Mouse (Mus musculus): ENCODE measurements around the gene Lcn2. TPM values are rescaled to one million over a fixed set of nuclear protein-coding genes. Genes with fewer than 3 reads are reported as not detected.
A peak's percentile ranks its signal among the peaks of the same experiment; 100 is the strongest.

The Lcn2 gene
- polyA plus RNA-seq, 2 experiments = 1.3 to 2.8 TPM

DNA sequence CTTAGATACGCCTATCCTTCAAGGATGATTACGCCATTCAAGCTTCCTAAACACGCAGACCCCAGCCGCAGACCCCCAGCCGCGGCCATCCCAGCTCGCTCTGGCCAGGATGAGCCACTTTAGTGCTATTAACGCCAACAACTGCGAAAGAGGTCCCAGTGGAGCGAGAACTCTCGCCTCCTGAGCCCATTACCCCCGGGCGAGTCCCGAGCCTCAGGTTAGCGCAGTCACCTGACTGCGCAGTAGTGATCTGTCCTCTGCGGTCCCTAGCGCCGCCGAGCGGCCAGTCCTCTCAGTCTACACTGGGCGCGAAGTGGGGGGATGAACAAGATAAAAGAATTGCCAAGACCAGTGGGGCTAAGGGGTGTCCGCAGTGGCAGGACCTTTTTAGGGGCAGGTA is 26.6 kb downstream of the Lcn2 start:
- TF ChIP-seq POLR2A (IDR thresholded peaks at IDR 0.05; ENCODE audit: borderline replicate concordance, extremely low read depth, insufficient read depth, insufficient read length) = no peak
- Histone ChIP-seq H3K36me3 (ENCODE audit: control insufficient read depth, insufficient read depth, low read length) (peaks cover 17% of the 10 kb centered on the region), H3K4me3 (replicated peaks; ENCODE audit: low read length) (peak overlapping the region; percentile 30), H3K4me2 (replicated peaks; ENCODE audit: low read depth, low read length, severe bottlenecking) (peak overlapping the region; percentile 58), H3K4me1 (ENCODE audit: control insufficient read depth, insufficient read depth, low read length) (peaks cover 17% of the 10 kb centered on the region), H3K27ac (replicated peaks; ENCODE audit: low read depth, low read length) (no peak overlapping the region), H3K9ac (ENCODE audit: low read depth, low read length, severe bottlenecking) (peak overlapping the region; percentile 38), H3K27me3 (ENCODE audit: control insufficient read depth, insufficient read depth, low read length) (no peaks in the 10 kb centered on the region), H3K9me3 (ENCODE audit: control insufficient read depth, low read length) (no peaks in the 10 kb centered on the region)
- WGBS = 2% methylated on average over 24 of the region's 24 CpGs
- ATAC-seq (ENCODE audit: low FRiP score, low read depth) (peak; percentile 48; the same call in 1 of the 2 replicates), DNase-seq (ENCODE audit: low spot score) (peak; percentile 54)

DNA sequence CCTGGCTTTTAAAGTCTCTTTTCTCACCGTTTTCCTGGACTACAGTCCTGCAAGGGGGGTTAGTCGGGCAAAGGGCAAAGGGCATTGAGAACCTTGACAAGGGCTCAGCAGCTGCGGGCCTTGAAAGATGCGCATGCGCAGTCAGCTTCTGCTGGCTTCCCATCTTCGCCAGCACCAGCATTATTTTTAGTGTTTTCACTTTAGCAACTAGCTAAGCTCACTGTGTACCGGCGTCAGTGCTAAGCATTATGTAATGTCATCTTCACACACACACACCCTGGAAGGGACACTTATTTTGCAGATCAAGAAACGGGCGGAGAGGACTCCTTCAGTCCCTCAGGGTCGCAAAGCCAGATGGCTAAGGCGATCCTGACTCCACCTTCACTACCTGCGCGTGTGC is 27.3 kb downstream of the Lcn2 start:
- WGBS = 6% methylated on average over 14 of the region's 14 CpGs
- H3K27ac ChIP-seq (replicated peaks; ENCODE audit: low read depth, low read length) = no peak overlapping the region
- no peak for TF ChIP-seq POLR2A (IDR thresholded peaks at IDR 0.05; ENCODE audit: borderline replicate concordance, extremely low read depth, insufficient read depth, insufficient read length)
- H3K27me3 ChIP-seq (ENCODE audit: control insufficient read depth, insufficient read depth, low read length) = no peaks in the 10 kb centered on the region
- peaks cover 11% of the 10 kb centered on the region for H3K36me3 ChIP-seq (ENCODE audit: control insufficient read depth, insufficient read depth, low read length)
- H3K4me1 ChIP-seq (ENCODE audit: control insufficient read depth, insufficient read depth, low read length) = peaks cover 17% of the 10 kb centered on the region
- ATAC-seq (ENCODE audit: low FRiP score, low read depth) (no peak), DNase-seq (ENCODE audit: low spot score) (peak; percentile 50)
- peak overlapping the region; percentile 30 for H3K4me3 ChIP-seq (replicated peaks; ENCODE audit: low read length)
- no peaks in the 10 kb centered on the region for H3K9me3 ChIP-seq (ENCODE audit: control insufficient read depth, low read length)
- H3K9ac ChIP-seq (ENCODE audit: low read depth, low read length, severe bottlenecking) = no peak overlapping the region
- H3K4me2 ChIP-seq (replicated peaks; ENCODE audit: low read depth, low read length, severe bottlenecking) = peak overlapping the region; percentile 58

DNA sequence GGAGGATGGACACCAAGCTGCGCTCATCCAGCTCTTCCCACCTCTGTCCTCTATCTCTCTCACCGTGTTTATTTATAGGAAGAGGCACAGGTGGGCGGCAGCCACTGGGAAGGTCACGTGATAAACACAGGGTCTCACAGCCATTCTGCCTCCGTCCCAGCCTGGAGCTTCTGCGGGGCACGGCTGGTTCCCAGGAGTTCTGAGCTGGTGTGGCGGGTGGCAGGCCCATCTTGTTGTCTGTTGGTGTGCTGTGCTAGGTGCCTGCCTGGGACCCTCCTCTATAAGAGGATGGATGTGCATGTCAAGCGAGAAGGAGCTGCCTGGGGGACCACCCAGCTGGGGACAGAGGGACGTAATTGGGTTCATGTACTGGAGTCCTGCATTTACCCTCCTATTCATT is 29.7 kb downstream of the Lcn2 start:
- Histone ChIP-seq H3K4me2 (replicated peaks; ENCODE audit: low read depth, low read length, severe bottlenecking) (no peak overlapping the region), H3K4me3 (replicated peaks; ENCODE audit: low read length) (no peak overlapping the region), H3K9me3 (ENCODE audit: control insufficient read depth, low read length) (no peaks in the 10 kb centered on the region), H3K27me3 (ENCODE audit: control insufficient read depth, insufficient read depth, low read length) (no peaks in the 10 kb centered on the region), H3K36me3 (ENCODE audit: control insufficient read depth, insufficient read depth, low read length) (no peaks in the 10 kb centered on the region), H3K4me1 (ENCODE audit: control insufficient read depth, insufficient read depth, low read length) (peaks cover 12% of the 10 kb centered on the region), H3K9ac (ENCODE audit: low read depth, low read length, severe bottlenecking) (no peak overlapping the region), H3K27ac (replicated peaks; ENCODE audit: low read depth, low read length) (no peak overlapping the region)
- ATAC-seq (ENCODE audit: low FRiP score, low read depth) (no peak), DNase-seq (ENCODE audit: low spot score) (no peak)
- no peak for TF ChIP-seq POLR2A (IDR thresholded peaks at IDR 0.05; ENCODE audit: borderline replicate concordance, extremely low read depth, insufficient read depth, insufficient read length)
- 62% methylated on average over 10 of the region's 10 CpGs for WGBS

DNA sequence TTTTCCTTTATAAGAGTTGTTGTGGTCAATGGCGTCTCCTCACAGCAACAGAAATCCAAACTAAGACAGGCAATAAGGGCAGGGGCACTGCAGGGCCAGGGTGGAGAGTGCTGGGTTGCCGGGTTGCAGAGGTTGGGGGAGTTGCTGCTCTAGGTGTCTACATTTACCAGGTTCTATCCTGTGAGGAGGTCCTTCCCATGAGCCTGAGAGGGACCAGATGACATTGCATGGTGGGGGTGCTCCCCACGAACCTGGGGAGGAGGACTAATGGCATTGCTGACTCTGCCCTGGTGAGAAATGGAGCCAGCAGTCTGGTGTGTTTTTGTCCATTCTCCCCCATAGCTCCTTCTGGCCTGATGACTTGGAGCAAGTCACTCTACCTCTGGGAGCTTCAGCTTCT is 30.3 kb downstream of the Lcn2 start:
- no peaks in the 10 kb centered on the region for H3K9me3 ChIP-seq (ENCODE audit: control insufficient read depth, low read length)
- no peak overlapping the region for H3K4me3 ChIP-seq (replicated peaks; ENCODE audit: low read length)
- ATAC-seq (ENCODE audit: low FRiP score, low read depth) (no peak), DNase-seq (ENCODE audit: low spot score) (no peak)
- no peak for TF ChIP-seq POLR2A (IDR thresholded peaks at IDR 0.05; ENCODE audit: borderline replicate concordance, extremely low read depth, insufficient read depth, insufficient read length)
- no peak overlapping the region for H3K4me2 ChIP-seq (replicated peaks; ENCODE audit: low read depth, low read length, severe bottlenecking)
- H3K27me3 ChIP-seq (ENCODE audit: control insufficient read depth, insufficient read depth, low read length) = no peaks in the 10 kb centered on the region
- no peaks in the 10 kb centered on the region for H3K36me3 ChIP-seq (ENCODE audit: control insufficient read depth, insufficient read depth, low read length)
- peaks cover 12% of the 10 kb centered on the region for H3K4me1 ChIP-seq (ENCODE audit: control insufficient read depth, insufficient read depth, low read length)
- WGBS = 77% methylated on average over 3 of the region's 3 CpGs
- H3K27ac ChIP-seq (replicated peaks; ENCODE audit: low read depth, low read length) = no peak overlapping the region
- no peak overlapping the region for H3K9ac ChIP-seq (ENCODE audit: low read depth, low read length, severe bottlenecking)

DNA sequence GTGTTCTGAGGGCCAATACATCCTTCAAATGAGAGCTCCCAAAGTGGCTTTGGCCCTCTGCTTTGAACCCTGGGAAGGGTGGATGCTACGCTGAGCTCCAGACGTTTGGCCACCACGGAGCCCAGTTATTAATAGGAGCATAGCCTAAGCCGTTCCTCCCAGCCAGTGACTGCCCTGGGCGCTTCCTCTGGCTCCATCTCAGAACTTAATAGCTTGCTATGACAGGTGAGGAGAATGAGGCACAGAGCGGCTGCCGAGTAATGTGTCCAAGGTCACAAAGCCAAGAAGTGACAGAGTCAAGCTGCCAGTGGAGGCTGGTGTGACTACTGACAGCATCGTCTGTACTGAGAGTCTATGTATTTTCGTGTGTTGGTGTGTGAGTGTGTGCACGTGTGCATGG is 31.8 kb downstream of the Lcn2 start:
- Histone ChIP-seq H3K27ac (replicated peaks; ENCODE audit: low read depth, low read length) (no peak overlapping the region), H3K4me3 (replicated peaks; ENCODE audit: low read length) (no peak overlapping the region), H3K36me3 (ENCODE audit: control insufficient read depth, insufficient read depth, low read length) (no peaks in the 10 kb centered on the region), H3K9ac (ENCODE audit: low read depth, low read length, severe bottlenecking) (no peak overlapping the region), H3K27me3 (ENCODE audit: control insufficient read depth, insufficient read depth, low read length) (no peaks in the 10 kb centered on the region), H3K4me2 (replicated peaks; ENCODE audit: low read depth, low read length, severe bottlenecking) (no peak overlapping the region), H3K4me1 (ENCODE audit: control insufficient read depth, insufficient read depth, low read length) (peaks cover 12% of the 10 kb centered on the region), H3K9me3 (ENCODE audit: control insufficient read depth, low read length) (no peaks in the 10 kb centered on the region)
- ATAC-seq (ENCODE audit: low FRiP score, low read depth) (no peak), DNase-seq (ENCODE audit: low spot score) (no peak)
- WGBS = 67% methylated on average over 10 of the region's 10 CpGs
- no peak for TF ChIP-seq POLR2A (IDR thresholded peaks at IDR 0.05; ENCODE audit: borderline replicate concordance, extremely low read depth, insufficient read depth, insufficient read length)

All from limb, embryonic 14.5 days (tissue).